Mouse (Mus musculus) layer of hippocampus, postnatal 10 days (tissue): ENCODE results near the gene Xrcc4. TPM values are rescaled to one million over a fixed set of nuclear protein-coding genes. Genes with fewer than 3 reads are reported as not detected.
A peak's percentile ranks its signal among the peaks of the same experiment; 100 is the strongest.
"Not testable (repeated sequence)": the region's sequence is repeated elsewhere in the genome, so short reads cannot be mapped to it uniquely, and the experiment has no call there.

Experiments used
- DNase-seq, 2 experiments: peaks; one replicate each; pipeline ENCODE4 v3.0.0; 2021; ENCODE audit warnings: low spot score in 2 of 2
- total RNA-seq, 2 experiments: library from RNA; stranded (reverse); gene quantifications; 2 replicates each; pipeline ENCODE4 v1.2.3; 2021

Xrcc4 gene
- total RNA-seq, 2 experiments from 2014 or later = 15.0 to 15.7 TPM

DNA sequence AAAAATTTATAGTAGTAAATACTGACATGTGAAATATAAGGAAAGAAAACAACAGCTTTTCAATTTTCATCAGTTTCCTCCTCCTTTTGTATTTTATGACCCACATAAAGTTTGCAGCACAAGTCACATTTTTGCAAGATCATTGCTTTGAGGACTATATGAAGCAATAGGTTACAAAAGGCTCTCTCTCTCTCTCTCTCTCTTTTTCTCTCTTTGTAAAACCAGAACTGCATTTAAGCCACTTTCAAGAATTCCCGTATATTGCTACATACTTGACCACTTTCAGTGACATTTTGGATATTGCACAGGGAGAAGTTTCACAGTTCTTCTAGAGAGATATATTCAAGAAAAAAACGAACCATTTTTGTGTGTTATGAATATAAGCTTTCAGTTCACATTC lies 261.6 kb downstream of the Xrcc4 start:
- DNase-seq = no peak

DNA sequence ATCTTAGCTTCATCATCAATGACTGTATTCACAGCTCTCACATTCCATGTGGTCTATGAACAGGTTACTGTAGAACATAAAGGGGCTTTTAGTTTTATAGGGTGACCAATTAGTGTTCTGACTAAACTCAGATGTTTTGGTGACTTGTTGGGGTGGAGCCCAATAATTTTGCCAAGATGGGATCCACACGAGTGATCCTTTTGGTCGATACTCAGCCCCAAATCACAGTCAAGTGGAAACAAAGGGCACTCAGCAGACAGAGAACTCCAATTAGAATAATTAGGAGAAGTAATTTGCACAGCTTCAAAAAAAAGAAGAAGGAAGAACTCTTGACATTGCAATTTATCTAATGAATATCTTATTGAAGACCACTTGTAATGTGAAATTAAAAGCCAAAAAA lies 274.9 kb downstream of the Xrcc4 start:
- no peak for DNase-seq

DNA sequence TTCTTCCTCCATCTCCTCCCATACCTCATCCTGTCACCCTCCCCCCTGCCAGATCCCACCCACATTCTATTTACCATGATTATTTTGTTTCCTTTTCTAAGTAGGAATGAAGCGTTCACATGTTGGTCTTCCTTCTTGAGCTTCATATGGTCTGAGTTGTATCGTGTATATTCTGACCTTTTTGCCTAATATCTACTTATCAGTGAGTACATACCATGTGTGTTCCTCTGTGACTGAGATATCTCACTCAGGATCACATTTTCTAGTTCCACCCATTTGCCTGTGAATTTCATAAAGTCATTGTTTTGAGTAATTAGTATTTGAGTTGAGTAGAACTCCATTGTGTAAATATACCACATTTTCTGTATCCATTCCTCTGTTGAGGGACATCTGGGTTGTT lies 277.2 kb downstream of the Xrcc4 start:
- DNase-seq = no peak

DNA sequence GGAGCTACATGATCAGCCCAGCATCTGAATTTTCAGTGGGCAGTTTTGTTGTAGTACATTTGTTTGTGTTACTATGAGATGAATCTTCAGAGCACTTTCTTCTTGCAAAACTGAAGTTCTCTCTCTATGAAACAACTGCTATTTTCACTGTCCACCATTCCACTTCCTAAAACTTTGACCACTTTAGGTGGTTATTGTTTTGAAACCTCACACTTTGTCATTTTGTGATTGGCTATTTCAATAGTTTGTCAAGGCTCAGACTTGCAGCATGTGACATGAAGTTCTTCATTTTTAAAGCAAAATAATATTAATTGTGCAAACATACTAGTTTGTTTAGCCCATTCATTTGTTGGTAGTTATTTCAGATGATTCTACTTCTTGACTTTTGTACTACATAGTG lies 280.4 kb downstream of the Xrcc4 start:
- DNase-seq = no peak

DNA sequence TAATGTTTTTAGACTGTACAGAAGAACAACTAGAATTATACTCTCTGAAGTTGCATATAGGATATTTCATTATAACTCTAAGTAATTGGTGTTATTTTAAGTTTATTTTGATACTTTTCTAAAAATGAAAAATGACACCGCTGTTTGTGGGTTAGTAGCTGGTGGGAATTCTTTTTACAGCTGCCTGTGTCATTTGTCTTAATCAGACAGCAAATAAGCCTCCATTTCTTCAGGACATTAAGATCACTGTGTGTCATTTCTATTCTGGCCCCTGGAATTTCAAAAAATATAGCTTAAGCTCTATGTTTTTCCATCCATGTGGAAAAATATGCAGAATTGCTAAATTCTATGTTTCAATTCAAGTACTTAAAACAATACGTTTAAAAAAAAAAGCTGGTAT lies 287.5 kb downstream of the Xrcc4 start:
- no peak for DNase-seq

DNA sequence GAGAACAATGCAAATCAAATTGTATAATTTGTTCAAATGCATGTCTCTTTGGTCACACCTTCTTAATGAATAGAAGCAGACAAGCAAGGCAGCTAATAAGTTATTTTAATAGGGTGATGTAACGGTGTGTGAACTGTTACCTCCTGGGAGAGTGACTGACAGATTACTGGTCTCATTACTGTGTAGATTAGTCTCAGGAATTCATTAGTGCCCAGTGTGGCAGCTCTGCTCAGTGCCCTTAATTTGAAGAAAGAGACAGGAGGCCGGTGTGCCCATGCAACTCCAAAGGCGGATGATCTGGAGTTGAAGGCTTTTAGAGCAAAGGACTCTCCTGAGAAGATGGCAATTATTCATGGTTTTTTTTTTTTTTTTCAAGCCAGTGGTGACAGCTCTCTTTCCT lies 291.7 kb downstream of the Xrcc4 start:
- no peak for DNase-seq

DNA sequence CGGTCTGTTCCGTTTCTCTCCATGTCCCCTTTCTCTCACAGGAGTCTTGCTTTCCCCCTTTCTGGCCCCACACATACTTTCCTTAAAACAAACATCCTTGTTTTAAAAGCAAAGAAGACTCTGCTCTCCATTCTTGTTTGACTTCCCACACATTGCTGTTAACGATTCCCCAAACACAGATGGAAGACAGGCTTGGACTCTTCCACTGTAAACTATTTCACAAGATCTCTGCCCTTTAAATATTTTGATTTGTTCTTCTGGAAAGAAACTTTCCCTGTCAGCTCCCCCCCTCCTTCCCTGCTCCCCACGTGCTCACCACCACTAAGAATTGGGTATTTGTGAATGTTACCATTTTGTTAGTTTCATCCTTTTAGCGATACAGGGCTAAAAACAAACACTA lies 297.9 kb downstream of the Xrcc4 start:
- no peak for DNase-seq

DNA sequence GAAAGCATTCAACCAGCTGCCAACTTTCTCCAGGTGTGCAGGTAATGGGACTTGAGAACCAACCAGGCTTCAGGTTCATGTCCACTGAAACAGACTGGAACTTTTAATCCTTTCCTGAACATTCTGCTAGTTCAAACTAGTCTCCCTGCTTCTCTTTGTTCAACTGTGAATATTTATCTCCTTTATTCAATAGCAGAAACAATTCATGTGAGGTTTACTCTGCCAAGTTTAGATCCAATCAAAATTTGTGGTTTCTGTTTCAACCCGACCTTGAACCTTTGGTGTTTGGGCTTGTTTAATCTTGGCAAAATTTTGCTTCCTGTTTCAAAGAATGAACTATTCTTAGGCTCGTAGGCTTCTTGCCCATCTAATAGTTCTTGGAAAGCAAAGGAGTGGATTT lies 306.5 kb downstream of the Xrcc4 start:
- no peak for DNase-seq

DNA sequence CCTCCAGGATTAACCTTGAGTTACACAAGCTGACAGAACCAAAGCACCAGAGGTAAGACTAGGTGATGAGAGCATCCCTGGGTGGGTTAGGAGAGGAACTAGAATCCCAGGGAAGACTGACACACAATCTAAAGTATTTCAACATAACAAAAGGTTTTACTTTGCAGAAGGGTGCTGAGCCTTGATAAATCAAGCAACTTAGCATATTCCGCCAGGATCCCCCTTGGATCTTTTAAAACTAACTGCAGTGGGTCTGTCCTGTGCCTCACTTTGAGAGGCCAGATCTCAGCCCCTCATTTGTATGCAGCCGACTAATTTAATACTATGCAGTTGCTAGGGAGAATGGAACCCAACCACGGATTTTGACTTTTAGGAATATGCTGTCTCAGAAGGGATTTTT lies 309.1 kb downstream of the Xrcc4 start:
- no peak for DNase-seq

DNA sequence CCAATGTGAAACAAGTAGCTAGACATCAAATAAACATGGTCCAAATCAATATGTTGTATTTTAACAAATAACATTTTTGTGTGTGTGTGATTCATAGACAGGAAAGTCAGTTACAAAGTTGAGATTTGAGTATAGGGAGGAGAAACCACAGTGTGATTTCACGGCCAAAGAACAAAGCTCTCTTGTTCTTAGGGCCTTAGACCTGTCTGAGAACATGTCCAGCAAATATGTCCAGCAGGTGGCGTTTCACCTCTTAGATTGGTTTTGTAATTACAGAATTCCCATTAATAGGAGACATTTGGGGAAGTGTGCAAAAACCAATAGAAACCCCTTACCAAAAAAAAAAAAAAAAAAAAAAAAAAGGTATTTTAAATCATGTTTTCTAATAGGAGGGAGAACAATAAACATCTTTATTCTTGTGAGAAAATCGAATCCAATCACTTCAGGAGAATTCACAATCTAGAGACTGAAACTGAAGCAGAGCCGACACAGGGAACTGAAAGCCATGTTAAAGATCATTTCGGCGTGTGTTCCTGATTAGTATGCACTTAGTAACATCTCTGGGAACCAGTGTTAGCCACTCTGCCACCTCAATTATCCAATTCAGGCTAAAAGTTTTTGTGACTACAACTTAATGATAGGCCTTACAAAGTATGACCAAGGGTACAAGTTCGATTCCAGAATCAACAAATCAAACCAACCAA lies 310.0 kb downstream of the Xrcc4 start:
- DNase-seq = peak; percentile 57 to 73

DNA sequence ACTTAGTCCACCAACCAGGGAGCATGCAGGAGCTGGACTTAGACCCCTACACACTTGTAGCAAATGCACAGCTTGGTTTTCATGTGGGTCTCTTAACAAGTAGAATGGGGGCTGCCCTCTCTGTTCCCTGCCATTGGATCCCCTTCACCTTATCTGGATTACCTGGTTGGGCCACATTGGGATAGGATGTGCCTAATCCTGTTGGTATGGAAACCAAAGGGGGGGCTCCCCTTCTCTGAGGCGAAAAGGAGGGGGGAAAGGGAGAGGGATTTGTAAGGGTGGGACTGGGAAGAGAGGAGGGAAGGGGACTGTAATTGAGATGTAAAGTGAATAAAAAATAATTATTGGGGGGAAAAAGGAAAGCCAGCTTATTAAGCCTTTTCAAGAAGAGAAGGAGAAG lies 311.6 kb downstream of the Xrcc4 start:
- DNase-seq = no peak

DNA sequence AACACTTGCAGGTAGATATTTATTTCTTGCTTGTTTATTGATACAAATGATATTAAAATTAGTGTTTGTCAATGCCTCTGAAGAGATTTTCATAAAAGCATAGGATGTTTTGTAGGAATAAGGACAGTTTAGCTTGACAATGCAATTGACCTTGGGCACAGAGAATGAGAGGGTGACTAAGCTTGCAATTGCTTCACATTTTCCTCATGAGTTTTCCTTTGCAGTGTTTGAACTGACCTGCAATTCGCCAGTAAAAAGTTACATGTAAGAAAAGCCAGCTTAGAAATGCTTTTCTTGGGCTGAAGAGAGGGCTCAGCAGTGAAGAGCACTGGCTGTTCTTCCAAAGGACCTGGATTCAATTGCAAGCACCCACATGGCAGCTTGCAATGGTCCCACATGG lies 312.3 kb downstream of the Xrcc4 start:
- no peak for DNase-seq

DNA sequence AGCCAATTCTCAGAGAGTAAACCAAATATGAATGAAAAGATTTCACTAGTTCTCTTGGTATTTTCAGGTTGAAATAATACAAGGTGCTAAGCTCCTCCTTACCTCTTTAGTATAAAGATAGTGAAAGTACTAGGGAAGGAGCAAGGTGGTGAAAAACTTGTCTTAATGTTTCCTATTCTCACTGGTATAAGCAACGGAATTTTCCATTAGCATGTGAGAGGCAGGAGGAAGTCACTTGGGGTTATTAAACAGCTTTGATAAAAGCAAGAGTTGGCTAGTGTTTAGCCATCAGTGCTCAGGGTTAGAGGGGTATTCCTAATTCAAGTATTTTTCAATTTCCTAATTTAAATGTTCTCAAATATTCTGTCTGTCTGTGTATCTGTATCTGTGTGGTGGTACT lies 322.9 kb downstream of the Xrcc4 start:
- no peak for DNase-seq

DNA sequence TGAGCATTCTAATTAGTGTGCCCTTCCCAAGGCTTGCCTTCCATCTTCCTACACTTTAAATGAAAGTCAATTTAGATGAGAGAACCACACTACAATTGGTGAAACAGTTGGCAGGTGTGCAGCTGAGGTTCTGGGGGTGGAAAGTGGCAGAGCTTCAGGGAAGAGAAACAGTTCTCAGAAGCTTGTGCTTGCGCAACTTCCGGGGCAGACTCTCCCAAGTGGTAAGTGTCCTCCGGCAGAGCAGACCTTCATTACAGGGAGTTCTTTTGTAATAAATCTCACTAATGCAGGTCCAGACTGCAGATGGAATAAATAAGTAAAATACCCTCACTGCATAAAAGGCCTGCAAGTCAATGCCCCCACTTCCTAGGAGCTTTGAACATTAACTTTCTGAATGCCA lies 323.4 kb downstream of the Xrcc4 start:
- no peak for DNase-seq

DNA sequence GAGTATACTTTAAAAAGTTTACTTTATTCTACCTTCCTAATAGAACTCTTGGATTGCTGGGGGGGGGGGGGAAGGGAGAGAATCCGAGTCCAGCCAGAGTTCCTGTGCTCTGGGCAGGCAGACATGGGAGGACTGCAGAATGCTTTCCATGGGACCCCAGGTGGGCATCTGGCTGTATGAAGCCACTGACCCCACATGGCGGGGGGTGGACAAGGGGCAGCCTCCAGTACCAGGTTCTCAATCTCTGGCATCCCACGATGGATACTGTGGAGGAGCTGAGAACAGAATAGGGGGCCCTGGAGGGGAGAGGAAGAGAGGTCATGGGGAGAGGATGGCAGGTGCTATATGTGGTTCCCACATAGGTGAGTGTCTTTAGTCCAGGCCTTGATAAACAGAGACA lies 327.1 kb downstream of the Xrcc4 start:
- no peak for DNase-seq

DNA sequence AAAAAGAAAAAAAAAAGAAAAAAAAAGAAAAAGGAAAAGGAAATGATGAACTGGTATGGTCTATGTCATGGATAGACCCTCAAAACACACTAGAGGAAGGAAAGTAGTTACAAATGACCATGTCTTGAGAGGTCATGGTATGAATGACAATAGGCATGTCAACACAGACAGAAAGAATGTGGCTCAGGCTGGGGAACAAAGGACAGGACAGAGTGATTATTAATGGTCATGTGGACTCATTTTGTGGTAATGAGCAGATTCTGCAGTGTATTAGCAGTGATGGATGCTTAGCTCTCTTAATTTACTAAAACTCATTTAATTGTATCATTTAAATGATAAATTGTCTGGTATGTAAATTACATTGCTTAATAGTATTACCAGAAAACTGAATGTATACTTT lies 333.1 kb downstream of the Xrcc4 start:
- DNase-seq = no peak

DNA sequence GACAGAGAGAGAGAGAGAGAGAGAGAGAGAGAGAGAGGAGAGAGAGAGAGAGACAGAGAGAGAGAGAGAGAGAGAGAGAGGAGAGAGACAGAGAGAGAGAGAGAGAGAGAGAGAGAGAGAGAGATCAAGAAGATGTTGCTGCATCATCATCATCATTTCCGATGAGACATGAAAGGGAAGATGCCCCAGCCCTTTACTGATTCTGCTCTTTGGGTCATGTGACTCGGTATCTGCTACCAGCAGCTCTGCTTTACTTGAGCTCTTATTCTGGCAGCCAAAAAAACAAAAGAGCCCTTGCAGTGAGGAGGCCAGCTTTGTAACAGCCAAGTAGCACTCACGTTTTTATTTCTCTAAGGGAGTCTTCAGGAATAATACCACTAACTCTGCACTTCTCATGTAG lies 338.8 kb downstream of the Xrcc4 start:
- not testable (repeated sequence) for DNase-seq

DNA sequence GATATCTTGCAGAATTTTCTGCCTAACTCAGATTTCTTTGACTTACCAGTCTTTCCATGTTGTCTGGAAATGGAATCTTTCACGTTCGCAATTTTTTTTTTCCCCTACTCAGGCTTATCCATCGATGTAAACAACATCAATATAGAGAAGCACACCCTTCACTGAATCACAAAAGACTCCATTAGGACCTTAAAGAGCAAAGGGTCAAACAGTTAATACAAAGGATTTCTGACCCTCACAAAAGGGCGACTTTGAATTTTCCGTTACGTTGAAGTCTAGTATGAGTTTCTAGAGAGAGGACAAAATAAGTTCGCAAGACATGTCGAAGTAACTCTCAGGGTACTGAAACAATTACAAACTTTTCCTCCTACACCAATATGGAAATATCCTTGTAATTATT lies 346.2 kb downstream of the Xrcc4 start:
- no peak for DNase-seq

DNA sequence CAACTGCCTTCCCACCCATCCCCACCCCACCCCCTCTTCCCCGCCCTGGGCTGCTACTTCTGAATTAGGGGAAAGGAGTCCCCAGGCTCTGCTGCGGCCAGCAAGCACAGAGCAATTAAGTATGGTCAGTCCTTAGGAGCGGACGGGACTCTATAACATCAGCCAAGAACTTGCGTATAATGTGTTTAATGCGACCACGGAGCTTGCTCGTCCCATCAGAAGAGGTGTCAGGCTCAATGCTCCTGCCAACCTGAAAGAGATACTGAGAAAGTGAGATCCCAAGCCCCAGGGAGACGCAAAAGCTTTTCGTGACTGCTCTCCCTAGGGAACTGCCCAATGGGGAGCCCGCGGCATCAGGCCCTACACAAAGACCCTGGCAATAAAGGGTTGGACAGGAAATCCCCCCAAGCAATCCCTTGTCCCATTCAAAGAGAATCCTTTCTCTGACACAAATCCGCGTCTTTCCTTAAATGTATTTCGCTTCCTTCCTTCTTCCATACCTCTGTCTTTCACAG lies 346.7 kb downstream of the Xrcc4 start:
- peak in 1 of 2 experiments; percentile 18 for DNase-seq

DNA sequence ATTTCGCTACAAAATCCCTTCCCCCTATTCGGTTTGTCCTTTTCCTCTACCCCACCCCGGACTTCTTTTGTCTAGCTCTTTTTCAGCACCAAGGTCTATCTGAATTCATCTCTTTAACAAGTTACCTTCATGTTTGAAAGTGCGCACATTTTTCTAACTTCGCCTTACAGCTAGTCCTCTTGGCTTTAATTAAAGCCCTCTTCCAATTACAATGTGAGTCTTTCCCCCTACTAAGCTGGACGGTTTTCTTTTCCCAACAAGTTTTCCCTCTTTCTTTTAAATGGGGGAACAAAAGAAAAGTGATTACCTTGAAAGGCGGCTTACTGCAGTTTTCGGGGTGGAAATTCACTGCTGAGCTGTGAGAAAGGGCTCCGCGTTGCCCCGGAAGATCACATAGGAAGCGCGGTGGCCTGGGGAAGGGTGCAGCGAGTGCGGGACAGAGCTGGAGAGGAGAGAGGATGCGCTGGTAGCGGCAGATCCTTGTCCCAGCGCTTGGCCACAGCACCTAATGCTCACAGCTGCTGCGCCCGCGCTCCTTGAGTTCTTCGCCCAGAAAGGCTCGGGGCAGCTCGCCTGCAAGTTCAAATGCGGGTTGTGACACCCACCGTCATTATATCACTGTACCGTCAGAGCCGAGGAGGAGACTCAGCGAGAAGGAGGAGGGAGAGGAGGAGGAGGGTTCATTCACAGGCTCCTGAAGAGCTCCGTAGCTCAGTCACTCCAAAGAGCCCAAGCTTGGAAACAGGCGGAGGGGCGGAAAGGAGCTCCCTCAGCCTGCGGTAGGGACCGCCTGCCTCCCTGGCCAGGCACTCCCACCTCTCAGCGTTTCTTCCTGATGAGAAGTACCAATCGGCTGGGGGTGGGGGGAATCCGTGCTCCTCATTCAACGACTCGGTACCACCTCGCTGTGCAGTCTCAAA lies 347.4 kb downstream of the Xrcc4 start, which contains the start of gene Vcan:
Gene Vcan (minus strand): TSS at position 744 of the 920 bp plus-strand sequence.
- peak; percentile 38 to 50 for DNase-seq

DNA sequence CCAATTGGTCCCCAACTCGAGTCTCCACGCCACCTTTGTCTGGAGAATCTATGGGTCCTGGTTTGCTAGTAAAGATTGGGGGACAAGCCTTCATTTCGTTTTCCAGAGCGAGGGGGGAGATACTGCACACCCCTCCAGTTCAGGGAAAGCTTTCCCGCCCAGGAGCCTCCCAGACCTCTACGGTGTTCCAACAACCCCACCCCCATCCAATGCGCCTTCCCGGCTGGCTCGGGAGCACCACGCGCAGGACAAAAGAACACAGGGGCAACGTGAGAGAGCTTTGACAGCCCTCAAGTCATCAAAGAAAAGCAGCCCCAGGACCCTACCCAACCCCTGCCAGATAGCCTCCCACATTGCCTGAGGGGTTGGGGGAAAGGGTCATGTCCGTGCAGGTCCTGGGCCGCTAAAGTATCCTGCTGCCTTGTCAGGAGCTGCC lies 348.3 kb downstream of the Xrcc4 start:
- peak; percentile 38 to 47 for DNase-seq
